Mouse (Mus musculus) hindbrain, embryonic 12.5 days (tissue): ENCODE results near the gene Setd6. TPM values are rescaled to one million over a fixed set of nuclear protein-coding genes. Genes with fewer than 3 reads are reported as not detected.
A peak's percentile ranks its signal among the peaks of the same experiment; 100 is the strongest.

Source experiments
- ATAC-seq: fragments of 200-750 bp; cut with Nextera tagmentation; 2 replicates; pipeline ENCODE4 v1.8.0; 2017; ENCODE audit warnings: moderate TSS enrichment; ENCODE audit not compliant: low FRiP score
- H3K27ac ChIP-seq: fragments of 300-500 bp; sonication (generic); 2 replicates; pipeline ENCODE4 v1.5.1; 2016; ENCODE audit warnings: mild to moderate bottlenecking
- H3K27me3 ChIP-seq: fragments of 300-500 bp; sonication (generic); 2 replicates; pipeline ENCODE4 v1.6.1; 2016; ENCODE audit warnings: mild to moderate bottlenecking
- H3K36me3 ChIP-seq: fragments of 300-500 bp; sonication (generic); 2 replicates; pipeline ENCODE4 v1.6.1; 2016; ENCODE audit warnings: mild to moderate bottlenecking
- H3K4me1 ChIP-seq: fragments of 300-500 bp; sonication (generic); 2 replicates; pipeline ENCODE4 v1.6.1; 2016
- H3K4me2 ChIP-seq: fragments of 300-500 bp; sonication (generic); replicated peaks from 2 replicates; pipeline ENCODE4 v1.6.1; 2016; ENCODE audit warnings: mild to moderate bottlenecking
- H3K4me3 ChIP-seq: fragments of 300-500 bp; sonication (generic); 2 replicates; pipeline ENCODE4 v1.5.1; 2016; ENCODE audit warnings: mild to moderate bottlenecking
- H3K9ac ChIP-seq: fragments of 300-500 bp; sonication (generic); 2 replicates; pipeline ENCODE4 v1.6.1; 2016; ENCODE audit warnings: mild to moderate bottlenecking, moderate library complexity
- H3K9me3 ChIP-seq: fragments of 300-500 bp; sonication (generic); replicated peaks from 2 replicates; pipeline ENCODE4 v1.6.1; 2016; ENCODE audit warnings: mild to moderate bottlenecking
- WGBS: fragments of 180-500 bp; shearing (Covaris S2); methylation state at CpG from one replicate; pipeline ENCODE4 v1.1.7; 2016; 5-methylcytosine and 5-hydroxymethylcytosine counted together
- polyA plus RNA-seq: library from polyadenylated mRNA; unstranded; fragments of >200 nt; fragmentation: Nextera tagmentation; extraction: Ambion mirVana; gene quantifications from 2 replicates; pipeline ENCODE4 v1.2.1, GENCODE M21; 2016

Gene Setd6
- polyA plus RNA-seq, 1 experiment from 2014 or later, result 21.9 TPM

DNA sequence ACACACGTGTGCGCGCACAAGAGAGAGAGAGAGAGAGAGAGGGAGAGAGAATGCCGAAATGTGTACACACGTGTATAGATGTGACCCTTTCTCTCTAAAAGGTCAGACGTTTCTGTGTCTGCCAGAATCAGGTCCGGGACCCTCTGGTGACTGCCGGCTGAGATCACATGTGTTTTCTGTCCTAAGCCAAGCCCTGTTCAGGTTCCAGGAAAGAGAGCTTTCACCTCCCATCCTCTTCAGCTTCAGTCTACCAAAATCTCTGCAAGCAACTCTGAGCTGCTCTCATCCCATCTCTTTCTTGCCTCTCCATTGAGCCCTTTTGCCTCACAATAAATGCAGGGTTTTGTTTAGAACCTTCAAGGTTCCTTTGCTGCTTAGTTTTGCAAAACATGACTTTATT, 19.0 kb upstream of the Setd6 start:
- Histone ChIP-seq H3K36me3 (no peaks in the 10 kb centered on the region), H3K4me2 (peak overlapping the region; percentile 36)

DNA sequence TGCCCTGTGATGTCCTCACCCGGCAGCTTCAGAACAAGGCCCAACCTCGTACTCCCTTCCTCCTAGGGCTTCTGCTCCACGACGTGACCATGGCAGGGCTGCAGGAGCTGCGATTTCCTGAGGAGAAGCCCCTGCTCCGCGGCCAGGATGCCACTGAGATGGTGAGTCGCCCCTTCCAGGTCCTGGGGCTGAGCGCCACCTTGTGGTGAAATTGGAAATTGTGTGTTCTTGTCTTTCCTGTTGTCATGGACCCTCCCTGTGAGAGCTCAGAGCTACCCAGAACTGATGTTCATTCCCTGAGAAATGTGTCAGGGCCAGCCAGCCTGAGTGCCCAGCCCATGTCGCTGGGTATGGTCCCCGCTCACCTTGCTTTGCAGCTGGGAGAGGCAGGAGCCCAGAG, 18.6 kb upstream of the Setd6 start:
- Histone ChIP-seq H3K4me1 (peaks cover 36% of the 10 kb centered on the region), H3K27me3 (peaks cover 16% of the 10 kb centered on the region), H3K9me3 (no peaks in the 10 kb centered on the region), H3K36me3 (no peaks in the 10 kb centered on the region), H3K4me3 (no peak overlapping the region), H3K27ac (no peak overlapping the region), H3K9ac (no peak overlapping the region), H3K4me2 (peak overlapping the region; percentile 36)
- ATAC-seq, result peak; percentile 36
- 2% methylated on average over 11 of the region's 11 CpGs for WGBS

More for the DNA sequence above, 19.0 kb upstream of the Setd6 start:
- Histone ChIP-seq H3K9ac (no peak overlapping the region), H3K4me1 (peaks cover 33% of the 10 kb centered on the region), H3K4me3 (no peak overlapping the region), H3K27me3 (peaks cover 17% of the 10 kb centered on the region), H3K9me3 (no peaks in the 10 kb centered on the region), H3K27ac (no peak overlapping the region)
- WGBS, result 44% methylated on average over 5 of the region's 8 CpGs
- ATAC-seq, result no peak

DNA sequence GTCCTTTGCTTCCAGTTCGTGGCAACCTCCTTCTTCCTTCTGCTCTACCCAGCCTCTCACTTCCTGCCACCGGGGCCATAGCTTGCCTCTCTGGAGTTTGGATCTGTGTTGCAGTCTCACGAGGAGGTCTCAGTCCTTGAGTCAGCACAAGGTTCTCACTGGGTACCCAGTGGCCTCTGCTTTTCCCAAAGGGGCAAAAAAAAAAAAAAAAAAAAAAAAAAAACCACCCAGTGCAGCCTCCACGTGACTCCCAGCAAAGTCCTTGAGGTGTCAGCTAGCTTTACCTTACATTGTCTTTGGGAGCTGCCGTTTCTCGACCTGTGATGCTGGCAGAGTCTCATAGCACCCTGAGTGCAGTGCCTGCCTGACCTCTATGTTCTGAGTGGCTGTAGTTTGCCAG, 17.5 kb upstream of the Setd6 start:
- no peak for ATAC-seq
- Histone ChIP-seq H3K4me2 (no peak overlapping the region), H3K9ac (no peak overlapping the region), H3K27ac (no peak overlapping the region), H3K9me3 (no peaks in the 10 kb centered on the region), H3K27me3 (peaks cover 15% of the 10 kb centered on the region; the same call in 1 of the 2 replicates), H3K4me1 (peaks cover 40% of the 10 kb centered on the region), H3K4me3 (no peak overlapping the region), H3K36me3 (no peaks in the 10 kb centered on the region)
- 46% methylated on average over 6 of the region's 6 CpGs for WGBS

DNA sequence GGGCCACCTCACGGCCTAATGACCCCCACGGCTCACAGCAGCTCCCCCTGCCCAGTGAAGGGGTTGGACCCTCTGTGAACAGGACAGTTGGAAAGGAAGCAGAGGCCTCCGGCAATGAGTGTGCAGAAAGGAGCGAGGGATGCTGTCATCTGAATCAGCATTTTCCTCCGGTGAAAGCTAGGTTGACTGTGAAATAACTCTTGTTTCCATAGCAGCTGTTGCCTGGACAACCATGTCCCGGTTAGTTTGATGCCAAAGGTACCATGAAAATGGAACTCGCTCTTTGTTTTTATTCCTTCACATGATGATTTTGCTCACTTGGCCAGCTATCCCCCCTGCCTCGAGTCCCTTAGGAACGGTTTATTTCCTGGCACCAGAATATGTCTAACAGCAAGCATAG, 15.4 kb upstream of the Setd6 start:
- peak overlapping the region; percentile 52 for H3K27ac ChIP-seq
- WGBS, result 47% methylated on average over 9 of the region's 9 CpGs

GRCm38 (mm10) chr8:95701809-95702208, 13.9 kb upstream of the Setd6 start:
- Histone ChIP-seq H3K9me3 (no peaks in the 10 kb centered on the region), H3K4me1 (peaks cover 40% of the 10 kb centered on the region), H3K4me2 (peak overlapping the region; percentile 89; the same call in 1 of the 2 replicates), H3K27ac (no peak overlapping the region), H3K36me3 (peaks cover 6% of the 10 kb centered on the region), H3K4me3 (0 out of 2 replicates have a peak overlapping the region, but pooled peaks have one; percentile 65), H3K9ac (no peak overlapping the region), H3K27me3 (peaks cover 6% of the 10 kb centered on the region; the same call in 1 of the 2 replicates)
- WGBS, result 75% methylated on average over 4 of the region's 4 CpGs
- no peak for ATAC-seq

More for the DNA sequence above, 15.4 kb upstream of the Setd6 start:
- Histone ChIP-seq H3K4me1 (peaks cover 43% of the 10 kb centered on the region), H3K27me3 (peaks cover 7% of the 10 kb centered on the region; the same call in 1 of the 2 replicates), H3K36me3 (no peaks in the 10 kb centered on the region), H3K9me3 (no peaks in the 10 kb centered on the region), H3K9ac (no peak overlapping the region), H3K4me3 (no peak overlapping the region), H3K4me2 (peak overlapping the region; percentile 4; the same call in 1 of the 2 replicates)
- ATAC-seq, result no peak

GRCm38 (mm10) chr8:95702480-95703446, 12.9 kb upstream of the Setd6 start:
- 3% methylated on average over 34 of the region's 34 CpGs for WGBS
- H3K36me3 ChIP-seq, result peaks cover 14% of the 10 kb centered on the region
- peak overlapping the region; percentile 65 for H3K4me3 ChIP-seq
- no peaks in the 10 kb centered on the region for H3K9me3 ChIP-seq
- peak overlapping the region; percentile 78 for H3K27ac ChIP-seq
- H3K4me2 ChIP-seq, result peak overlapping the region; percentile 89
- peaks cover 38% of the 10 kb centered on the region for H3K4me1 ChIP-seq
- peak; percentile 92 for ATAC-seq
- H3K27me3 ChIP-seq, result peaks cover 6% of the 10 kb centered on the region; the same call in 1 of the 2 replicates
- peak overlapping the region; percentile 78 for H3K9ac ChIP-seq

DNA sequence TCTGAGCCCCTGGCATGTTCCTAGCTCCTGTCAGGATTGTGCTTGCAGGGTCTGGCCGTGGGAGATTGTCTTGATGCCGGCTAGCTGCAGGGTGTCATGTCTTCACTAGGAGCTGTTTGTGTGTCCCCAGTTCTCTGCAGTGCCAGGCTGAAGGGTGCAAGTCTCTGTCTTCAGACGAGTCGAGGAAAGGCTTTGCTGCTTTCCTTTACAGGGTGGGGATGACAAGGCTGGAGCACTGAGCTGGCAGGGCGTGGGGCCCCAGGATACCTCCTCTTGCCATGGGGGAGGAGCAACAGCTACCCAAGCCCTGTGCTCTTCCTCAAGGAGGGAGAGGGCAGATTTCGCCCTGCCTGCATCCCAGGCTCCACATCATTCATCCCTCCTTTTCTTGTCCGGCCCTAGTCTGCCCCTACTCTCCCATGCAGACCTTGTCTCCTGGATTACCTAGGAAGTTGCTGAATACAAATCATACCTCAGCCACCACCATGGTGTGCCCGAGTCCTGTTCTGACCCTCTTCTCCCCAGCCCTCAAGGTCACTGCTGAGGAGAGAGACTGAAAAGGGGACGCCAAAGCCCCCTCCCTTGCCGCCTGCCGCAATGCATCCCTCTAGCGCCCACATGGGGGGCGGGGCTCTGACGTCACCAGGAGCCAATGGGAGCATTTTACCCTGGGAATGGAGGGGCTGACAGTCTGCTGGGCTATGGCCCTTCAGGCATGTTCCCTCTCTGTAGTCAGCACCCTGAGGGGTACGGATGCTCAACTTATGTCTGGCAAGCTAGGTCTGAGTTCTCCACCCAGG, 12.0 kb upstream of the Setd6 start:
- ATAC-seq, result peak; percentile 53
- peaks cover 22% of the 10 kb centered on the region for H3K36me3 ChIP-seq
- peaks cover 38% of the 10 kb centered on the region for H3K4me1 ChIP-seq
- peak overlapping the region; percentile 78 for H3K27ac ChIP-seq
- peak overlapping the region; percentile 78 for H3K9ac ChIP-seq
- no peaks in the 10 kb centered on the region for H3K9me3 ChIP-seq
- under 1% methylated on average over 15 of the region's 15 CpGs for WGBS
- peak overlapping the region; percentile 65 for H3K4me3 ChIP-seq
- H3K4me2 ChIP-seq, result peak overlapping the region; percentile 89
- H3K27me3 ChIP-seq, result peaks cover 6% of the 10 kb centered on the region; the same call in 1 of the 2 replicates

GRCm38 (mm10) chr8:95704538-95704937, 11.1 kb upstream of the Setd6 start:
- peaks cover 38% of the 10 kb centered on the region for H3K4me1 ChIP-seq

DNA sequence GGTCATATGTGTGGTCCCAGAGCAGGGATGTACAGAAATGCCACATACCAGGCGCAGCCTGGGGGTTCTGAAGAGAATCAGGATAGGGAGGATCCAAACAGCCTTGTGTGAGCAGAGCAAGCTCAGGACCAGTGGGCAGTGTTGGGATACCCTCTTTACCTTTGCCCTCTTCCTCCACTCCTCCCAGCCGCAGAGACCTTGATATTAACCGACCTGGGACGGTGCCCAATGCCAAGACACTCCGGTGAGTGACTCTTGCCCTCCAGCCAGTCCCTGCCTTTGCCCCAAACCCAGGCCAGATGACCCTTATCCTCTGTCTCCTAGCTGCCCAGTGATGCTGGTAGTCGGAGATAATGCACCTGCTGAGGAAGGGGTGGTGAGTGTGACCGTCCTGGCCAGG, 6.1 kb upstream of the Setd6 start:
- Histone ChIP-seq H3K4me1 (peaks cover 4% of the 10 kb centered on the region), H3K27ac (no peak overlapping the region), H3K27me3 (no peaks in the 10 kb centered on the region), H3K36me3 (peaks cover 41% of the 10 kb centered on the region), H3K9ac (no peak overlapping the region), H3K9me3 (no peaks in the 10 kb centered on the region), H3K4me2 (no peak overlapping the region), H3K4me3 (no peak overlapping the region)
- no peak for ATAC-seq
- WGBS, result 86% methylated on average over 7 of the region's 7 CpGs

More at GRCm38 (mm10) chr8:95704538-95704937, 11.1 kb upstream of the Setd6 start:
- Histone ChIP-seq H3K9me3 (no peaks in the 10 kb centered on the region), H3K27me3 (peaks cover 6% of the 10 kb centered on the region; the same call in 1 of the 2 replicates), H3K36me3 (peaks cover 30% of the 10 kb centered on the region), H3K4me2 (peak overlapping the region; percentile 89), H3K27ac (no peak overlapping the region), H3K9ac (no peak overlapping the region), H3K4me3 (peak overlapping the region; percentile 65)
- 93% methylated on average over 3 of the region's 3 CpGs for WGBS
- ATAC-seq, result no peak

GRCm38 (mm10) chr8:95711029-95711428, 4.7 kb upstream of the Setd6 start:
- Histone ChIP-seq H3K9ac (no peak overlapping the region), H3K4me3 (no peak overlapping the region), H3K9me3 (no peaks in the 10 kb centered on the region), H3K27me3 (no peaks in the 10 kb centered on the region), H3K4me1 (peaks cover 3% of the 10 kb centered on the region), H3K36me3 (peaks cover 41% of the 10 kb centered on the region), H3K4me2 (no peak overlapping the region), H3K27ac (no peak overlapping the region)
- no peak for ATAC-seq
- WGBS, result 76% methylated on average over 3 of the region's 3 CpGs

DNA sequence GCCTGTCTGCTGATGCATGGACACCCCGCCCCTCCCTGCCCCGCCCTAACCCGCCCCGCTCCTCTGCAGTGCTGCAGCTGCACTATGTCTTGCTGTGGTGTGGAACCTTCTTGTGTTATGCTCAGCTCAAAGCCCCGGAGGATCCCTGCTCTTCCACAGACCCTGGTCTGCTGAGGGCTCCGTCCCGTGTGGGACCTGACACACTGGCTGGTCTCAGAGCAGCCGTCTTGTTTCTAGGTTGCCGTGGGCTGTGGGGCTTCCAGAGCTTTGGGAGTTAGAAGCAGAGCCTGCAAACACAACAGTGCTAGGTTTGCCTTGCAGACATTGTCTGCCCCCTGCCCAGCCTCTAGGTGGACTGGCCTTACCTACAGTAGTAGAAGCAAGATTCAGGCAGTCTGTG, 3.3 kb upstream of the Setd6 start:
- Histone ChIP-seq H3K4me3 (no peak overlapping the region), H3K4me1 (peaks cover 15% of the 10 kb centered on the region), H3K9ac (no peak overlapping the region), H3K9me3 (no peaks in the 10 kb centered on the region), H3K27ac (no peak overlapping the region), H3K4me2 (no peak overlapping the region), H3K36me3 (peaks cover 29% of the 10 kb centered on the region), H3K27me3 (no peaks in the 10 kb centered on the region)
- WGBS, result 87% methylated on average over 9 of the region's 9 CpGs
- ATAC-seq, result no peak
